8 mouse cellular contexts compared by ENCODE assay signal in genomic region chr11:60220291-60220804, GRCm38 (mm10). TPM values are rescaled to one million over a fixed set of nuclear protein-coding genes. Genes with fewer than 3 reads are reported as not detected.
DNase-seq lines count a peak whose midpoint lies in the region; ATAC-seq lines count a peak whose summit lies in the region.

No protein-coding gene starts in this region.

- ATAC-seq in hindbrain, embryonic 12.5 days (ENCODE audit: low FRiP score) = peak; percentile 72

- H3K9ac ChIP-seq in hindbrain, embryonic 12.5 days = peak overlapping the region; percentile 60

- H3K27ac ChIP-seq in hindbrain, embryonic 12.5 days = peak overlapping the region; percentile 53; the same call in 1 of the 2 replicates

- DNase-seq in NIH3T3 (ENCODE audit: low read depth) = peak; percentile 98
- DNase-seq in cerebellum, postnatal 10 days = peak; percentile 90 to 91
- DNase-seq in frontal cortex, postnatal 10 days (ENCODE audit: low spot score in 2 of 2) = peak; percentile 69 to 84
- DNase-seq in layer of hippocampus, postnatal 14 days (ENCODE audit: low spot score in 2 of 2) = peak; percentile 91
- peak; percentile 94 for DNase-seq in lung, postnatal 10 days
- DNase-seq in ovary, postnatal 14 days (ENCODE audit: low spot score) = peak; percentile 87
- DNase-seq in thymus, postnatal 10 days (ENCODE audit: low spot score in 2 of 2) = peak; percentile 88 to 96

- peaks cover 4% of the 10 kb centered on the region; the same call in 1 of the 2 replicates for H3K27me3 ChIP-seq in hindbrain, embryonic 12.5 days

- peak overlapping the region; percentile 62 for H3K4me3 ChIP-seq in hindbrain, embryonic 12.5 days

- H3K36me3 ChIP-seq in hindbrain, embryonic 12.5 days = no peaks in the 10 kb centered on the region

- peak overlapping the region; percentile 54 for H3K4me2 ChIP-seq in hindbrain, embryonic 12.5 days (replicated peaks)

- H3K4me1 ChIP-seq in hindbrain, embryonic 12.5 days = peaks cover 32% of the 10 kb centered on the region

- under 1% methylated on average over 46 of the region's 46 CpGs for WGBS in hindbrain, embryonic 12.5 days

- no peaks in the 10 kb centered on the region for H3K9me3 ChIP-seq in hindbrain, embryonic 12.5 days (replicated peaks)

RNA-seq across cellular contexts. Expression of gene Srebf1, which starts 2.0 kb away (rescaled TPM):
- polyA plus RNA-seq in hindbrain, embryonic 12.5 days (2016; fragmentation: Nextera tagmentation; extraction: Ambion mirVana) = 49.2 and 51.9 TPM in 2 replicates
- total RNA-seq in layer of hippocampus, postnatal 14 days (2021) = 10 to 100 TPM; 53.2 to 55.2 TPM

Comparison
In these comparisons a context has a peak if more than half of its experiments do, and no peak if none do; other contexts are left out.
1. Peak in every context shown above with its lines: DNase-seq, ATAC-seq, H3K4me3 ChIP-seq and H3K27ac ChIP-seq.